Mouse (Mus musculus): ENCODE measurements around the gene Mmp11.

DNA sequence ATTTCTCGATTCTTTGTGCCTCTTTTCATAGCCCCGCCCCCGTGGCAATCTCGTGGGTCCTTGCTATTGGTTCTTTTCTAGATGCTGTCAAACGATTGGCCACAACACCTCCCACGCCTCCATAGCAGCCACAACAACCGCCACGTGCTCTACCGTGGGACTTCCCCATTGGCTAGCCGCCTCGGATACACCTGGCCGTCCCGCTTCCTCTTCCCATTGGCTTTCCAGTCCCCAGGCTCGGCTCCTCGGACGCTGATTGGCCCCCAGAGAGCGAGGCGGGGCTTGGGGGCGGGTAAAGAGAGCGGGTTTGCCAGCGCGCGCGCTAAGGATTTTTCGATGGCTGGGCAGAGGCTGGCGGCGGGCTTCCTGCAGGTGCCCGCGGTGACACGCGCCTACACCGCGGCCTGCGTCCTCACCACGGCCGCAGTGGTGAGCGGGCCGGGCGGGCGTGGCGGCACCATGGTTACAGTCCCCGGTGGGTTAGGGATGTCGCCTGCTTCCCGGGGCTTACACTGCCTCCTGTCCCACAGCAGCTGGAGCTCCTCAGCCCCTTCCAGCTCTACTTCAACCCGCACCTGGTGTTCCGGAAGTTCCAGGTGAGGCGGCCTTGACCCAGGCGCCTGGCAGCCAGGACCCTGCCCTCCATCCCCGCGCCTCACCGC is 43.1 kb downstream of the Mmp11 start, which contains the start of gene Derl3:
- TF ChIP-seq POLR2A (IDR thresholded peaks at IDR 0.05; ENCODE audit: insufficient read depth, low read length) (no peak), EP300 (IDR thresholded peaks at IDR 0.05; ENCODE audit: insufficient read depth, low read depth, low read length) (no peak)
